Mouse (Mus musculus) MEL (cell line): ENCODE results near the gene Nprl3.
A peak's percentile ranks its signal among the peaks of the same experiment; 100 is the strongest.

ENCODE experiments used
- CTCF ChIP-seq, 3 experiments: IDR thresholded peaks in 2 of 3; conservative IDR thresholded peaks in 1 of 3; 2 replicates each; pipeline ENCODE4 v1.5.1; 2011 to 2012; ENCODE audit warnings: low read length in 3 of 3, low read depth in 2 of 3, mild to moderate bottlenecking in 2 of 3, improper control_type of control experiment in 1 of 3, inconsistent platforms in 1 of 3, mixed read lengths in 1 of 3, moderate library complexity in 1 of 3; ENCODE audit not compliant: control insufficient read depth in 1 of 3, insufficient read depth in 1 of 3, poor library complexity in 1 of 3, severe bottlenecking in 1 of 3
- EP300 ChIP-seq, 2 experiments: IDR thresholded peaks; 2 replicates each; pipeline ENCODE4 v1.6.1; 2011; ENCODE audit warnings: improper control_type of control experiment in 2 of 2, low read length in 2 of 2, low read depth in 1 of 2, mild to moderate bottlenecking in 1 of 2
- GATA1 ChIP-seq: IDR thresholded peaks from 2 replicates; pipeline ENCODE4 v1.6.1; 2011; ENCODE audit warnings: low read depth, low read length, improper control_type of control experiment
- MAFK ChIP-seq: IDR thresholded peaks from 2 replicates; pipeline ENCODE4 v1.6.1; 2011; ENCODE audit warnings: low read depth, mild to moderate bottlenecking, low read length, improper control_type of control experiment, borderline replicate concordance
- MAZ ChIP-seq: IDR thresholded peaks from 2 replicates; pipeline ENCODE4 v1.6.1; 2012; ENCODE audit warnings: low read depth, mild to moderate bottlenecking, inconsistent platforms, low read length, improper control_type of control experiment
- NRF1 ChIP-seq: IDR thresholded peaks from 2 replicates; pipeline ENCODE4 v1.6.1; 2014; ENCODE audit warnings: low read depth, mild to moderate bottlenecking, inconsistent platforms, low read length, improper control_type of control experiment, moderate library complexity; ENCODE audit not compliant: poor library complexity, insufficient read depth, severe bottlenecking
- TAL1 ChIP-seq: IDR thresholded peaks from 2 replicates; pipeline ENCODE4 v1.6.1; 2012; ENCODE audit warnings: mild to moderate bottlenecking, inconsistent platforms, low read length, moderate library complexity, mixed read lengths
- TBP ChIP-seq: IDR thresholded peaks from 2 replicates; pipeline ENCODE4 v1.8.0; 2011; ENCODE audit warnings: low read depth, low read length, improper control_type of control experiment
- USF1 ChIP-seq: IDR thresholded peaks from 2 replicates; pipeline ENCODE4 v1.6.1; 2014; ENCODE audit warnings: low read depth, mild to moderate bottlenecking, inconsistent platforms, low read length, improper control_type of control experiment, moderate library complexity
- USF2 ChIP-seq, 2 experiments: IDR thresholded peaks; 2 replicates each; pipeline ENCODE4 v1.6.1; 2011 to 2012; ENCODE audit warnings: improper control_type of control experiment in 2 of 2, low read length in 2 of 2, borderline replicate concordance in 1 of 2, inconsistent platforms in 1 of 2, low read depth in 1 of 2, mild to moderate bottlenecking in 1 of 2; ENCODE audit not compliant: insufficient read depth in 1 of 2
- ZC3H11A ChIP-seq: IDR thresholded peaks from 2 replicates; pipeline ENCODE4 v1.6.1; 2012; ENCODE audit warnings: low read depth, mild to moderate bottlenecking, inconsistent platforms, low read length, improper control_type of control experiment
- ZKSCAN1 ChIP-seq: IDR thresholded peaks from 2 replicates; pipeline ENCODE4 v1.6.1; 2012; ENCODE audit warnings: low read depth, mild to moderate bottlenecking, inconsistent platforms, low read length, improper control_type of control experiment, moderate library complexity
- ZMIZ1 ChIP-seq: IDR thresholded peaks from 2 replicates; pipeline ENCODE4 v1.6.1; 2012; ENCODE audit warnings: low read depth, mild to moderate bottlenecking, inconsistent platforms, low read length, improper control_type of control experiment, moderate library complexity

DNA sequence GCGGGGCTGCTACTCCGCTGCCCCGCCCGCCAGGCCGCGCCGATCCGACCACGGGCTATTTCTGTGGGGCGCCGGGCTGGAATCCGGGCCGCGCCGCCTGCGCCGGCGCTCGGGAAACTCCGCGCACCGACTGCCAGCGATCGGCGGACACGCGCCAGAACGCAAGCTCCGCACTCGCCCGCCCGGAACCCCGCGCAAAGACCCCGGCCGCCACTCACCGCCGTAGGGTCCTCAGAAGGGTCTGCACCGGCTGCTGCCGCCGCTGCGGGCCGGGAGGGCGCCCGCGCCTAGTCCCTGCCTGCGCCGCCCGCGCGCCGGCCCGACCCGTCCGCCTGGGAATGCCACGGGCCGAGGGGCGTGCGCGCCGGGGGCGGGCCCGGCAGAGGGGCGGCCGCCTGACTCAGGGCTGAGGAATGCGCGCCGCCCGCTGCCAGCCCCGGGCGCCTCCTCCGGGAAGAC is 45.5 kb downstream of the Nprl3 start, which contains the start of gene Rhbdf1:
- TF ChIP-seq EP300 (IDR thresholded peaks at IDR 0.05; ENCODE audit: low read depth in 1 of 2, low read length in 2 of 2) (no peak), NRF1 (peak; percentile 32; the same call in 1 of the 2 replicates), GATA1 (no peak), TAL1 (no peak), MAZ (no peak), MAFK (no peak), CTCF (IDR thresholded peaks at IDR 0.05 in 2 of 3, conservative IDR thresholded peaks at IDR 0.05 in 1 of 3; ENCODE audit: control insufficient read depth in 1 of 3, insufficient read depth in 1 of 3, low read depth in 2 of 3, low read length in 3 of 3, poor library complexity in 1 of 3, severe bottlenecking in 1 of 3) (no peak), ZC3H11A (no peak), TBP (no peak), USF2 (IDR thresholded peaks at IDR 0.05; ENCODE audit: borderline replicate concordance in 1 of 2, insufficient read depth in 1 of 2, low read depth in 1 of 2, low read length in 2 of 2) (no peak), ZMIZ1 (no peak), USF1 (no peak), ZKSCAN1 (no peak)
